Mouse (Mus musculus) kidney, postnatal 10 days (tissue): ENCODE measurements around the gene Proz.

Experiments
- DNase-seq: peaks from one replicate; pipeline ENCODE4 v3.0.0; 2021; ENCODE audit warnings: mixed read lengths

Proz gene

GRCm38 (mm10) chr8:13107990-13108638, 47.4 kb downstream of the Proz start:
- DNase-seq = no peak

- no peak for DNase-seq
These were observed 48.3 kb downstream of the Proz start for GRCm38 (mm10) chr8:13108967-13109366.

- DNase-seq = no peak
These were observed 48.8 kb downstream of the Proz start for GRCm38 (mm10) chr8:13109416-13109960.

- no peak for DNase-seq
These were observed 51.2 kb downstream of the Proz start for GRCm38 (mm10) chr8:13111917-13112316.

GRCm38 (mm10) chr8:13113232-13113631, 52.5 kb downstream of the Proz start:
- no peak for DNase-seq

- no peak for DNase-seq
These were observed 56.4 kb downstream of the Proz start for GRCm38 (mm10) chr8:13117096-13117495.

- no peak for DNase-seq
These were observed 57.8 kb downstream of the Proz start for GRCm38 (mm10) chr8:13118516-13118915.

GRCm38 (mm10) chr8:13120882-13121665, 60.4 kb downstream of the Proz start:
- no peak for DNase-seq

GRCm38 (mm10) chr8:13122887-13123421, 62.2 kb downstream of the Proz start:
- DNase-seq = no peak

GRCm38 (mm10) chr8:13124897-13125296, 64.2 kb downstream of the Proz start:
- no peak for DNase-seq
